Mouse (Mus musculus): ENCODE data around the gene Ift80. TPM values are rescaled to one million over a fixed set of nuclear protein-coding genes. Genes with fewer than 3 reads are reported as not detected.

The Ift80 gene
- 11.3 and 22.1 TPM in 2 replicates for polyA plus RNA-seq (2014; fragmentation: Nextera tagmentation; extraction: Ambion mirVana)

GRCm38 (mm10) chr3:69004437-69005337, at the start of gene Ift80, which contains the start of gene Smc4:
Ift80 (minus strand) TSS chr3:69004570.
Smc4 (plus strand) TSS chr3:69004738.
- WGBS: under 1% methylated on average over 66 of the region's 76 CpGs
- H3K9me3 ChIP-seq (ENCODE audit: control insufficient read depth, low read length): no peaks in the 10 kb centered on the region
- H3K27ac ChIP-seq (ENCODE audit: low read depth, low read length): peak within 1 kb of the TSS; percentile 92
- peaks cover 12% of the 10 kb centered on the region for H3K4me1 ChIP-seq (ENCODE audit: control insufficient read depth, insufficient read depth, low read length)
- ATAC-seq (ENCODE audit: low FRiP score, low TSS enrichment): peak; percentile 94
- H3K4me2 ChIP-seq (replicated peaks; ENCODE audit: low read depth, low read length): peak within 1 kb of the TSS; percentile 62
- peak within 1 kb of the TSS; percentile 83 for H3K9ac ChIP-seq (ENCODE audit: low read depth, low read length)
- H3K27me3 ChIP-seq (ENCODE audit: control insufficient read depth, insufficient read depth, low read length): no peaks in the 10 kb centered on the region
- H3K4me3 ChIP-seq (ENCODE audit: low read length): peak within 1 kb of the TSS; percentile 98
- peaks cover 12% of the 10 kb centered on the region; the same call in 1 of the 2 replicates for H3K36me3 ChIP-seq (ENCODE audit: control insufficient read depth, insufficient read depth, low read length)

GRCm38 (mm10) chr3:69051894-69052293, 47.5 kb upstream of the Ift80 start:
- ATAC-seq (ENCODE audit: low FRiP score, low TSS enrichment): no peak
- WGBS: 88% methylated on average over 11 of the region's 11 CpGs
- Histone ChIP-seq H3K36me3 (ENCODE audit: control insufficient read depth, insufficient read depth, low read length) (no peaks in the 10 kb centered on the region), H3K9ac (ENCODE audit: low read depth, low read length) (no peak overlapping the region), H3K4me3 (ENCODE audit: low read length) (no peak overlapping the region), H3K27me3 (ENCODE audit: control insufficient read depth, insufficient read depth, low read length) (no peaks in the 10 kb centered on the region), H3K4me1 (ENCODE audit: control insufficient read depth, insufficient read depth, low read length) (no peaks in the 10 kb centered on the region), H3K9me3 (ENCODE audit: control insufficient read depth, low read length) (no peaks in the 10 kb centered on the region), H3K4me2 (replicated peaks; ENCODE audit: low read depth, low read length) (no peak overlapping the region), H3K27ac (ENCODE audit: low read depth, low read length) (no peak overlapping the region)

GRCm38 (mm10) chr3:69049011-69049410, 44.6 kb upstream of the Ift80 start:
- Histone ChIP-seq H3K27ac (ENCODE audit: low read depth, low read length) (no peak overlapping the region), H3K9me3 (ENCODE audit: control insufficient read depth, low read length) (no peaks in the 10 kb centered on the region), H3K27me3 (ENCODE audit: control insufficient read depth, insufficient read depth, low read length) (no peaks in the 10 kb centered on the region), H3K4me2 (replicated peaks; ENCODE audit: low read depth, low read length) (no peak overlapping the region), H3K4me3 (ENCODE audit: low read length) (no peak overlapping the region), H3K36me3 (ENCODE audit: control insufficient read depth, insufficient read depth, low read length) (no peaks in the 10 kb centered on the region), H3K4me1 (ENCODE audit: control insufficient read depth, insufficient read depth, low read length) (no peaks in the 10 kb centered on the region), H3K9ac (ENCODE audit: low read depth, low read length) (no peak overlapping the region)
- no peak for ATAC-seq (ENCODE audit: low FRiP score, low TSS enrichment)
- 88% methylated on average over 6 of the region's 6 CpGs for WGBS

GRCm38 (mm10) chr3:69047684-69048083, 43.3 kb upstream of the Ift80 start:
- H3K4me1 ChIP-seq (ENCODE audit: control insufficient read depth, insufficient read depth, low read length): 0 out of 2 replicates have a peak, but pooled peaks cover 2% of the 10 kb centered on the region
- no peaks in the 10 kb centered on the region for H3K9me3 ChIP-seq (ENCODE audit: control insufficient read depth, low read length)
- H3K27me3 ChIP-seq (ENCODE audit: control insufficient read depth, insufficient read depth, low read length): no peaks in the 10 kb centered on the region
- no peak overlapping the region for H3K4me3 ChIP-seq (ENCODE audit: low read length)
- H3K4me2 ChIP-seq (replicated peaks; ENCODE audit: low read depth, low read length): no peak overlapping the region
- no peak overlapping the region for H3K27ac ChIP-seq (ENCODE audit: low read depth, low read length)
- ATAC-seq (ENCODE audit: low FRiP score, low TSS enrichment): no peak
- H3K36me3 ChIP-seq (ENCODE audit: control insufficient read depth, insufficient read depth, low read length): peaks cover 3% of the 10 kb centered on the region; the same call in 1 of the 2 replicates
- WGBS: 85% methylated on average over 4 of the region's 4 CpGs
- H3K9ac ChIP-seq (ENCODE audit: low read depth, low read length): no peak overlapping the region

- no peak for ATAC-seq (ENCODE audit: low FRiP score, low TSS enrichment)
- H3K27ac ChIP-seq (ENCODE audit: low read depth, low read length): no peak overlapping the region
- no peak overlapping the region for H3K4me2 ChIP-seq (replicated peaks; ENCODE audit: low read depth, low read length)
- H3K9ac ChIP-seq (ENCODE audit: low read depth, low read length): no peak overlapping the region
- peaks cover 6% of the 10 kb centered on the region; the same call in 1 of the 2 replicates for H3K4me1 ChIP-seq (ENCODE audit: control insufficient read depth, insufficient read depth, low read length)
- peaks cover 3% of the 10 kb centered on the region; the same call in 1 of the 2 replicates for H3K36me3 ChIP-seq (ENCODE audit: control insufficient read depth, insufficient read depth, low read length)
- H3K27me3 ChIP-seq (ENCODE audit: control insufficient read depth, insufficient read depth, low read length): no peaks in the 10 kb centered on the region
- WGBS: 69% methylated on average over 4 of the region's 4 CpGs
- no peaks in the 10 kb centered on the region for H3K9me3 ChIP-seq (ENCODE audit: control insufficient read depth, low read length)
- H3K4me3 ChIP-seq (ENCODE audit: low read length): no peak overlapping the region
Observed at GRCm38 (mm10) chr3:69046509-69046908, 42.1 kb upstream of the Ift80 start.

GRCm38 (mm10) chr3:69045750-69046149, 41.4 kb upstream of the Ift80 start:
- Histone ChIP-seq H3K27ac (ENCODE audit: low read depth, low read length) (peak overlapping the region; percentile 97; the same call in 1 of the 2 replicates), H3K9ac (ENCODE audit: low read depth, low read length) (peak overlapping the region; percentile 98), H3K4me2 (replicated peaks; ENCODE audit: low read depth, low read length) (peak overlapping the region; percentile 85), H3K4me3 (ENCODE audit: low read length) (peak overlapping the region; percentile 91), H3K27me3 (ENCODE audit: control insufficient read depth, insufficient read depth, low read length) (no peaks in the 10 kb centered on the region), H3K4me1 (ENCODE audit: control insufficient read depth, insufficient read depth, low read length) (peaks cover 6% of the 10 kb centered on the region; the same call in 1 of the 2 replicates), H3K36me3 (ENCODE audit: control insufficient read depth, insufficient read depth, low read length) (peaks cover 10% of the 10 kb centered on the region; the same call in 1 of the 2 replicates), H3K9me3 (ENCODE audit: control insufficient read depth, low read length) (no peaks in the 10 kb centered on the region)
- whole genome bisulfite sequencing: 23% methylated on average over 13 of the region's 13 CpGs
- no peak for ATAC-seq (ENCODE audit: low FRiP score, low TSS enrichment)

- Histone ChIP-seq H3K4me1 (ENCODE audit: control insufficient read depth, insufficient read depth, low read length) (peaks cover 6% of the 10 kb centered on the region; the same call in 1 of the 2 replicates), H3K9me3 (ENCODE audit: control insufficient read depth, low read length) (no peaks in the 10 kb centered on the region), H3K36me3 (ENCODE audit: control insufficient read depth, insufficient read depth, low read length) (peaks cover 13% of the 10 kb centered on the region; the same call in 1 of the 2 replicates), H3K4me2 (replicated peaks; ENCODE audit: low read depth, low read length) (peak overlapping the region; percentile 85), H3K4me3 (ENCODE audit: low read length) (peak overlapping the region; percentile 91), H3K27ac (ENCODE audit: low read depth, low read length) (peak overlapping the region; percentile 97), H3K9ac (ENCODE audit: low read depth, low read length) (peak overlapping the region; percentile 98), H3K27me3 (ENCODE audit: control insufficient read depth, insufficient read depth, low read length) (no peaks in the 10 kb centered on the region)
- no peak; the same call in 1 of the 2 replicates for ATAC-seq (ENCODE audit: low FRiP score, low TSS enrichment)
- WGBS: 4% methylated on average over 9 of the region's 9 CpGs
Observed at GRCm38 (mm10) chr3:69045400-69045703, 41.0 kb upstream of the Ift80 start.

- H3K4me2 ChIP-seq (replicated peaks; ENCODE audit: low read depth, low read length): peak within 1 kb of the TSS; percentile 85
- H3K36me3 ChIP-seq (ENCODE audit: control insufficient read depth, insufficient read depth, low read length): peaks cover 13% of the 10 kb centered on the region; the same call in 1 of the 2 replicates
- WGBS: under 1% methylated on average over 78 of the region's 80 CpGs
- peak within 1 kb of the TSS; percentile 98 for H3K9ac ChIP-seq (ENCODE audit: low read depth, low read length)
- peak within 1 kb of the TSS; percentile 91 for H3K4me3 ChIP-seq (ENCODE audit: low read length)
- H3K27me3 ChIP-seq (ENCODE audit: control insufficient read depth, insufficient read depth, low read length): no peaks in the 10 kb centered on the region
- peak within 1 kb of the TSS; percentile 97 for H3K27ac ChIP-seq (ENCODE audit: low read depth, low read length)
- H3K4me1 ChIP-seq (ENCODE audit: control insufficient read depth, insufficient read depth, low read length): peaks cover 6% of the 10 kb centered on the region; the same call in 1 of the 2 replicates
- no peaks in the 10 kb centered on the region for H3K9me3 ChIP-seq (ENCODE audit: control insufficient read depth, low read length)
- peak; percentile 98 for ATAC-seq (ENCODE audit: low FRiP score, low TSS enrichment)
Observed at GRCm38 (mm10) chr3:69044645-69045399, 40.5 kb upstream of the Ift80 start, which contains the start of gene Trim59. Trim59 (minus strand) TSS chr3:69044755.

Measured in kidney, embryonic 14.5 days (tissue).